Mouse (Mus musculus) ES-E14 (cell line): ENCODE measurements around the gene Sf3b2.

Experiments used
- CHD2 ChIP-seq: IDR thresholded peaks from 2 replicates; pipeline ENCODE4 v1.6.1; 2014; ENCODE audit warnings: mild to moderate bottlenecking, low read depth, low read length, inconsistent platforms
- HCFC1 ChIP-seq: IDR thresholded peaks from 2 replicates; pipeline ENCODE4 v1.6.1; 2012; ENCODE audit warnings: low read length, inconsistent platforms, borderline replicate concordance; ENCODE audit not compliant: insufficient read depth
- MAFK ChIP-seq: IDR thresholded peaks from 2 replicates; pipeline ENCODE4 v1.6.1; 2014; ENCODE audit warnings: mild to moderate bottlenecking, low read depth, low read length, inconsistent platforms; ENCODE audit not compliant: insufficient read depth
- ZC3H11A ChIP-seq: IDR thresholded peaks from 2 replicates; pipeline ENCODE4 v1.6.1; 2012; ENCODE audit warnings: low read depth, mild to moderate bottlenecking, inconsistent platforms, low read length, borderline replicate concordance
- ZNF384 ChIP-seq: IDR thresholded peaks from 2 replicates; pipeline ENCODE4 v1.6.1; 2012; ENCODE audit warnings: low read depth, low read length, inconsistent platforms

GRCm38 (mm10) chr19:5296630-5297029, 1.4 kb upstream of the Sf3b2 start:
- TF ChIP-seq ZNF384 (no peak), CHD2 (no peak), MAFK (no peak), ZC3H11A (no peak), HCFC1 (no peak)
